Mouse (Mus musculus) adrenal gland, adult 18-20 months (tissue): ENCODE data around the gene Olfr1082. TPM values are rescaled to one million over a fixed set of nuclear protein-coding genes. Genes with fewer than 3 reads are reported as not detected.
"Not testable (repeated sequence)": the region's sequence is repeated elsewhere in the genome, so short reads cannot be mapped to it uniquely, and the experiment has no call there.

ENCODE experiments used
- DNase-seq, 2 experiments: peaks; one replicate each; pipeline ENCODE4 v3.0.0; 2021 to 2022; ENCODE audit warnings: low spot score in 2 of 2
- long read RNA-seq, 2 experiments: library from polyadenylated mRNA; stranded (forward); transcript quantifications; one replicate each; pipeline ENCODE4 v2.0.0; 2021
- total RNA-seq, 2 experiments: library from RNA; stranded (reverse); gene quantifications; 1 replicate in 1 of 2; 2 replicates in 1 of 2; pipeline ENCODE4 v1.2.3; 2021

Olfr1082 gene
- total RNA-seq = not detected
- long read RNA-seq, experiment 1 = 0 reads
- long read RNA-seq, experiment 2 = 0 reads

DNA sequence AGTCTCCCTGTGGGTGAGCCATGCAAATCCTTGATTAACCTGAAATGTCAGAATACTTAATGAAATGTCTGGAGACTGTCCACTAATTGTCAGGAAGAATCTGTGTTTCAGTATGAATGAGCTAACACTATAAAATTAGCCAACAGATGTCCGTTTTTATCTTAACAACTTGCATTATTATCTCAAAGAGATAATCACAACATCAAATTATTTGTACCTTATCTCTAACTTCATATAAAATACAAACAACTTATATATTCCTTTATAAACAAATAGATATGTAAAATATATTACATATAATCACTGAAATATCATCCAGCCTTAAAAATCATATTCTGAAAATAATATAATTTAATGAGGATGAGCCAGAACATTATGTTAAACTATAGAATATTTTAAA is at the start of gene Olfr1082:
TSS of gene Olfr1082 (minus strand) at position 101 of the 400 bp plus-strand sequence.
- not testable (repeated sequence) for DNase-seq

DNA sequence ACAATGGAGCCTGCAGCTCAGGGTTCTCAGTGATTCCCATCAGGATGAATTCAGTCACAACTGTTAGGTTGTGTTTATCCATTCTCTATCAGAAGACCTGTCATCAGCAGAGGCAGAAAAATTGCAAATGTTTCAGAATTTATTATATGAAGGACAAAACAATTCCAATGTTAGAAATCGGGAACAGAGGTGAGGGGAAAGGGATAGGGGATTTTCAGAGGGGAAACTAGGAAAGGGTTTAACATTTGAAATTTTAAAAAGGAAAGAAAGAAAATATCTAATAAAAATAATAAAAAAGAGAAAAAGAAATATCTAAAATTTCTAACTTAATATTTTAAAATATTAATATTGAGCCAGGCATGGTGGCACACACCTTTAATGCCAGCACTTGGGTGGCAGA is 40.9 kb upstream of the Olfr1082 start, which contains the start of gene Olfr1084:
TSS of gene Olfr1084 (minus strand) at position 101 of the 400 bp plus-strand sequence.
- not testable (repeated sequence) for DNase-seq

- not testable (repeated sequence) for DNase-seq
Measured at GRCm38 (mm10) chr2:86558135-86558534, 40.6 kb downstream of the Olfr1082 start, which contains the start of gene Olfr1080. Gene Olfr1080 (minus strand): TSS chr2:86558235.

Other genes starting within 250 kb of the Olfr1082 start
- not detected for gene Olfr1055, start 248.7 kb downstream of the Olfr1082 start, total RNA-seq
- gene Olfr1056, start 236.5 kb downstream of the Olfr1082 start, total RNA-seq = not detected
- gene Olfr1057, start 220.6 kb downstream of the Olfr1082 start, total RNA-seq = not detected
- gene Olfr1058, start 210.4 kb downstream of the Olfr1082 start, total RNA-seq = not detected
- gene Olfr1061, start 184.9 kb downstream of the Olfr1082 start, total RNA-seq = not detected
- not detected for gene Olfr1062, start 172.2 kb downstream of the Olfr1082 start, total RNA-seq
- gene Olfr1065, start 148.4 kb downstream of the Olfr1082 start, total RNA-seq = not detected
- not detected for gene Olfr1066, start 142.7 kb downstream of the Olfr1082 start, total RNA-seq
- not detected for gene Olfr228, start 111.6 kb downstream of the Olfr1082 start, total RNA-seq
- gene Olfr1076, start 90.5 kb downstream of the Olfr1082 start, total RNA-seq = not detected
- not detected for gene Olfr1079, start 56.5 kb downstream of the Olfr1082 start, total RNA-seq
- not detected for gene Olfr1080, start 40.7 kb downstream of the Olfr1082 start, total RNA-seq
- not detected for gene Olfr1084, start 40.8 kb upstream of the Olfr1082 start, total RNA-seq
- gene Olfr1085, start 63.1 kb upstream of the Olfr1082 start, total RNA-seq = not detected
- gene Olfr1086, start 81.1 kb upstream of the Olfr1082 start, total RNA-seq = not detected
- not detected for gene Olfr1087, start 99.4 kb upstream of the Olfr1082 start, total RNA-seq
- not detected for gene Olfr1089, start 134.7 kb upstream of the Olfr1082 start, total RNA-seq
- not detected for gene Olfr1090, start 160.0 kb upstream of the Olfr1082 start, total RNA-seq
- gene Olfr1093, start 183.5 kb upstream of the Olfr1082 start, total RNA-seq = not detected
- not detected for gene Olfr141, start 211.1 kb upstream of the Olfr1082 start, total RNA-seq
- gene Olfr1094, start 225.7 kb upstream of the Olfr1082 start, total RNA-seq = not detected